Mouse (Mus musculus) neural tube, embryonic 12.5 days (tissue): Measurements from ENCODE around the gene Cmtm6. TPM values are rescaled to one million over a fixed set of nuclear protein-coding genes. Genes with fewer than 3 reads are reported as not detected.

Source experiments
- ATAC-seq: fragments of 200-750 bp; cut with Nextera tagmentation; 2 replicates; pipeline ENCODE4 v1.8.0; 2017; ENCODE audit warnings: low read depth, mild to moderate bottlenecking, moderate TSS enrichment, moderate library complexity; ENCODE audit not compliant: low FRiP score
- H3K27ac ChIP-seq: fragments of 300-500 bp; sonication (generic); 2 replicates; pipeline ENCODE4 v1.5.1; 2016
- H3K27me3 ChIP-seq: fragments of 300-500 bp; sonication (generic); replicated peaks from 2 replicates; pipeline ENCODE4 v1.6.1; 2016; ENCODE audit warnings: mild to moderate bottlenecking
- H3K36me3 ChIP-seq: fragments of 300-500 bp; sonication (generic); 2 replicates; pipeline ENCODE4 v1.6.1; 2016; ENCODE audit warnings: mild to moderate bottlenecking
- H3K4me1 ChIP-seq: fragments of 300-500 bp; sonication (generic); 2 replicates; pipeline ENCODE4 v1.6.1; 2016
- H3K4me2 ChIP-seq: fragments of 300-500 bp; sonication (generic); replicated peaks from 2 replicates; pipeline ENCODE4 v1.6.1; 2016; ENCODE audit warnings: mild to moderate bottlenecking
- H3K4me3 ChIP-seq: fragments of 300-500 bp; sonication (generic); 2 replicates; pipeline ENCODE4 v1.5.1; 2016
- H3K9ac ChIP-seq: fragments of 300-500 bp; sonication (generic); 2 replicates; pipeline ENCODE4 v1.6.1; 2016; ENCODE audit warnings: mild to moderate bottlenecking
- H3K9me3 ChIP-seq: fragments of 300-500 bp; sonication (generic); 2 replicates; pipeline ENCODE4 v1.6.1; 2016; ENCODE audit warnings: mild to moderate bottlenecking
- WGBS: fragments of 180-500 bp; shearing (Covaris S2); methylation state at CpG from one replicate; pipeline ENCODE4 v1.1.7; 2016; 5-methylcytosine and 5-hydroxymethylcytosine counted together
- polyA plus RNA-seq: library from polyadenylated mRNA; unstranded; fragments of >200 nt; fragmentation: Nextera tagmentation; extraction: Ambion mirVana; gene quantifications from 2 replicates; pipeline ENCODE4 v1.2.1, GENCODE M21; 2016

Gene Cmtm6
- polyA plus RNA-seq, 1 experiment from 2014 or later, result 24.6 TPM

GRCm38 (mm10) chr9:114759886-114760285 is 29.0 kb downstream of the Cmtm6 start:
- Histone ChIP-seq H3K36me3 (peaks cover 16% of the 10 kb centered on the region; the same call in 1 of the 2 replicates), H3K4me2 (no peak overlapping the region), H3K4me3 (no peak overlapping the region), H3K9ac (no peak overlapping the region), H3K4me1 (no peaks in the 10 kb centered on the region), H3K27ac (no peak overlapping the region), H3K9me3 (no peaks in the 10 kb centered on the region), H3K27me3 (no peaks in the 10 kb centered on the region)
- ATAC-seq, result peak; percentile 30; the same call in 1 of the 2 replicates
- 73% methylated on average over 4 of the region's 4 CpGs for WGBS

- Histone ChIP-seq H3K9me3 (no peaks in the 10 kb centered on the region), H3K27ac (no peak overlapping the region), H3K36me3 (peaks cover 12% of the 10 kb centered on the region; the same call in 1 of the 2 replicates), H3K4me2 (no peak overlapping the region), H3K9ac (no peak overlapping the region), H3K4me1 (no peaks in the 10 kb centered on the region), H3K27me3 (no peaks in the 10 kb centered on the region), H3K4me3 (no peak overlapping the region)
- 0 out of 2 replicates have a peak, but pooled peaks have one; percentile 9 for ATAC-seq
- 92% methylated on average over 5 of the region's 5 CpGs for WGBS
These were observed 29.4 kb downstream of the Cmtm6 start for GRCm38 (mm10) chr9:114760353-114760752.

DNA sequence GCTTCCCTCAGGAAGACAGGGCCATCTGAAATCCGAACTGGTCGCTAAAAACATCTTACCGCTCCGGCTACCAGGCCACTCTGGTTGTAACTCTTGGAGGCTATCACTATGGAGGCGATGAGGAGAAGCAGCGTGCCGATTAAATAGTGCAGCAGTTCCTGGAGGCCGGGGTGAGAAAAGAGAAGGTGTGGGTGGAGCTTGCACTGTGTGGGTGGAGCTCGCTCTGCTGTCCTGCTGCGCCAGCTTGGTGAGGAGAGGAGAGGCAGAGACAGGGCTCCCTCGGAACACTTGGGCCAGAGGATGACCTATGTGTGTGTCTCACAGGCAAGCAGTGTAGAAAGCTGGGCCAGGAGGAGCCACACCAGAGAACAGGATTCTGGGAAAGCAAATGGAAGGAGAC is 30.9 kb downstream of the Cmtm6 start:
- H3K27ac ChIP-seq, result no peak overlapping the region
- no peak for ATAC-seq
- no peak overlapping the region for H3K4me2 ChIP-seq
- H3K4me3 ChIP-seq, result no peak overlapping the region
- H3K9me3 ChIP-seq, result no peaks in the 10 kb centered on the region
- peaks cover 2% of the 10 kb centered on the region; the same call in 1 of the 2 replicates for H3K4me1 ChIP-seq
- 78% methylated on average over 11 of the region's 11 CpGs for WGBS
- H3K27me3 ChIP-seq, result no peaks in the 10 kb centered on the region
- peaks cover 10% of the 10 kb centered on the region; the same call in 1 of the 2 replicates for H3K36me3 ChIP-seq
- no peak overlapping the region for H3K9ac ChIP-seq

DNA sequence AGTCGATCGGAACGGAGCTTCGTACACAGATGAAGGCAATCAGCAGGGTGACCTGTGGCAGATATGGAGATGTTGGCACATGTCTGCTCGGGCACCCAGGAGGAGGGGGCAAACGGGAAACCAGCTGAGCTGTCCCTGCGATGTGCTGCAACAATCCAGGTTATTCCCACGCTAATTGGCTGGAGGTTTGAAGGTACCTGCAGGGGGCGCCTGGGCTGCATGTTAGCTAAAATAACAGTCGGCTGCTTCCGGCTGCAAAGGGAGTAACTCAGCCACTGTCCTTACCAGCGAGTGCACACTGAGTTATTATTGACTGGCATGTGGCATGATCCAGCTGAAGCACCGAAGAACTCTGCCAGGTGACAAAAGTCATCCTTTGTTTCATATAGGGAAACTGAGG is 32.4 kb downstream of the Cmtm6 start:
- Histone ChIP-seq H3K27me3 (no peaks in the 10 kb centered on the region), H3K4me3 (no peak overlapping the region), H3K4me2 (no peak overlapping the region), H3K4me1 (peaks cover 14% of the 10 kb centered on the region), H3K9ac (no peak overlapping the region), H3K36me3 (peaks cover 10% of the 10 kb centered on the region; the same call in 1 of the 2 replicates), H3K9me3 (no peaks in the 10 kb centered on the region), H3K27ac (no peak overlapping the region)
- no peak for ATAC-seq
- WGBS, result 68% methylated on average over 13 of the region's 13 CpGs

DNA sequence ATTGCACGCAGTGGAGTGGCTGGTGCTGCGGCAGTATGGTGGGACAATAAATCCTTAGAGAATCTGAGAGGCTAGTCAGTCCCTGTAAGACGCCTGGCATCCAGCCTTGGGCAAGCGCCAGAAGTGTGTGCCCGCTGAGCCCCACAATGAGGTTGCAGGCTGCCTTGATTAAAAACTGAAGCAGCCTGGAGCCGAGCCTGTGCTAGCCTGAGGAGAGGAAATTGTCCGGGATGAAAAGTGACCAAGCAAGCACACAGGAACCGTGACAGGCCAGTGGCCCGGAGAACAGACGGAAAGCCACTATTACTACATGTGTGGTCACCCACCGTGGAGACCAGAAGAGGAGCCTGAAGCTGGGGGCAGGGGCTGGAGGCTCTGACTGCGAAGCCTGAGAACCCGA is 36.1 kb downstream of the Cmtm6 start:
- 56% methylated on average over 13 of the region's 13 CpGs for WGBS
- H3K9me3 ChIP-seq, result no peaks in the 10 kb centered on the region
- peak; percentile 74; the same call in 1 of the 2 replicates for ATAC-seq
- no peak overlapping the region for H3K4me2 ChIP-seq
- no peak overlapping the region for H3K4me3 ChIP-seq
- H3K27me3 ChIP-seq, result no peaks in the 10 kb centered on the region
- peaks cover 3% of the 10 kb centered on the region; the same call in 1 of the 2 replicates for H3K36me3 ChIP-seq
- no peak overlapping the region for H3K9ac ChIP-seq
- H3K27ac ChIP-seq, result no peak overlapping the region
- H3K4me1 ChIP-seq, result peaks cover 14% of the 10 kb centered on the region

DNA sequence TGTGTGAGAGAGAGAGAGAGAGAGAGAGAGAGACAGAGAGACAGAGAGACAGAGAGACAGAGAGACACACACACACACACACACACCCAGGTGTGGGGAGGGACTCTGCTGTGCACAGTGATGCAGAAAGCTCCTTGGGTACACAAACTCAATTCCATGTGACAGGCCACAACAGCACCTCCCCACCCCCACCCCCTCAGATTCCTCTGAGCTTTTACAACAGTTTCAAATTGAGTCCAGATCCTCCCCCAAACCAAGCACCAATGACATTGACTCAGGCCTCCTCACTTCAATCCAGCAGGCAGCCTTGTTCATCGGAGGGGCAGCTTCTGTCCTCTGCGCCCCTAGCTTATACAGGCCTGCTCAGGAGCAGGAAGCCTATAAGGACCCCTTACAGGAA is 36.6 kb downstream of the Cmtm6 start:
- WGBS, result 69% methylated on average over 2 of the region's 2 CpGs
- H3K36me3 ChIP-seq, result peaks cover 8% of the 10 kb centered on the region
- peaks cover 14% of the 10 kb centered on the region for H3K4me1 ChIP-seq
- no peak for ATAC-seq
- no peak overlapping the region for H3K4me3 ChIP-seq
- no peaks in the 10 kb centered on the region for H3K27me3 ChIP-seq
- no peak overlapping the region for H3K9ac ChIP-seq
- no peak overlapping the region for H3K27ac ChIP-seq
- H3K9me3 ChIP-seq, result no peaks in the 10 kb centered on the region
- H3K4me2 ChIP-seq, result no peak overlapping the region

- Histone ChIP-seq H3K9ac (no peak overlapping the region), H3K4me1 (peaks cover 14% of the 10 kb centered on the region), H3K4me3 (no peak overlapping the region), H3K4me2 (no peak overlapping the region), H3K9me3 (no peaks in the 10 kb centered on the region), H3K27me3 (no peaks in the 10 kb centered on the region), H3K36me3 (peaks cover 10% of the 10 kb centered on the region), H3K27ac (no peak overlapping the region)
- ATAC-seq, result no peak
- 60% methylated on average over 10 of the region's 10 CpGs for whole genome bisulfite sequencing
These were observed 37.1 kb downstream of the Cmtm6 start for GRCm38 (mm10) chr9:114768066-114768465.

DNA sequence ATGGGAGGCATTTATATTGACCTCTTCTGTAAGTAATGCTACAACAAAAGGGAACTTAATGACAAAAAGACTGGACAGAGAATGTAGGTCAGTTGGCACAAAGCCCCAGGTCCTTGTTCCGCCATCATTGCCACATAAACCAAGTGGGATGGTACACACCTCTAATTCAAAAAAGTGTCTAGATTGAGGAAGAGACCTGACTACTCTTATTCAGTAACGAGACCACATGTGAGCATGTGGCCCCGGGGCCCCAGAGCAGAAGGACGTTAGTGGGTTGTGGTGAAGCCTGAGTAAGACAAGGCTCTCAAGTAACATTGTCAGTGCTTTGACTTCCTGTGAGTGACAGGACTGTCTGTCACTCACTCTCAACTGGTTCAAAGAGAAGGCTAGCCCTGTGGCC is 39.3 kb downstream of the Cmtm6 start:
- Histone ChIP-seq H3K4me1 (peaks cover 20% of the 10 kb centered on the region), H3K4me3 (no peak overlapping the region), H3K36me3 (peaks cover 10% of the 10 kb centered on the region), H3K9me3 (no peaks in the 10 kb centered on the region), H3K9ac (no peak overlapping the region), H3K27ac (no peak overlapping the region), H3K4me2 (no peak overlapping the region), H3K27me3 (no peaks in the 10 kb centered on the region)
- no peak for ATAC-seq
- WGBS, result 91% methylated on average over 4 of the region's 4 CpGs

DNA sequence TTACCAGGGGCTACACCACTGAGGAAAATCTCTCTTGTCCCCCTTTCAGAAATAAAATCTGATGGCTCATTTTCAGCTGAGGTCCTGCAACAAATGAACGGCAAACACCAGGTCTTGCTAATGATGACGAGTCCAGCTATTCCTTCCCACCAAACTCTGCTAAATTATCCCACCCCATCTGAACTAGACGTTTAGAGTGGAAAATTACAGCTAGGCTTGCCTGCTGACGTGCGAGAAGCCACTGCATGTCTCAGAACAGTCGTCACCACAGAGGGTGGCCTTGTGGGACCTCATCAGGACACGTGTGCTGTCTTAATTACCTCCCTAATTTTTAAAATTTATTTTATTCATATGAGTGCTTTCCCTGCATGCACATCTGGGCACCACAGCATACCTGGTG is 40.6 kb downstream of the Cmtm6 start:
- no peak overlapping the region for H3K27ac ChIP-seq
- no peaks in the 10 kb centered on the region for H3K9me3 ChIP-seq
- no peak overlapping the region for H3K9ac ChIP-seq
- H3K4me1 ChIP-seq, result peaks cover 24% of the 10 kb centered on the region
- no peak overlapping the region for H3K4me2 ChIP-seq
- WGBS, result 92% methylated on average over 7 of the region's 7 CpGs
- H3K36me3 ChIP-seq, result peaks cover 10% of the 10 kb centered on the region
- no peak overlapping the region for H3K4me3 ChIP-seq
- ATAC-seq, result no peak
- no peaks in the 10 kb centered on the region for H3K27me3 ChIP-seq

DNA sequence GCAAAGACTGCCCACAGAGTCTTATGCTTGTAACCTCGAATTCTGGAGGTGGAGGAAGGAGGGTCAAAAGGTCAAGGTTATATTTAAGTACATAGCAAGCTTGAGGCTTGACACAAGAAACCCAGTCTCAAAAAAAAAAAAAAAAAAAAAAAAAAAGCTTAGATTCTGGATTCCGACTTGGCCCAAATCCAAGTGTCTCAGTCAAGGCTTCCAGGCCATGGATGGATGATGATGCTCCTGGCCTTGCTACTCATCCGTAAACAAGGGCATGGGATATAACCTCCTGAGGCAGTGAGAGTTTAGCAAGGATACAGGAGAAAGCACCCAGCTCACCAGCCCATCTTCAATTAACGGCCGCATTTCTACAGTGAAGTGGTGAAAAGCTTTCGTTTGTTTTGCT is 43.7 kb downstream of the Cmtm6 start:
- H3K9me3 ChIP-seq, result no peaks in the 10 kb centered on the region
- no peak overlapping the region for H3K27ac ChIP-seq
- WGBS, result 84% methylated on average over 6 of the region's 6 CpGs
- peaks cover 10% of the 10 kb centered on the region for H3K36me3 ChIP-seq
- ATAC-seq, result no peak
- no peak overlapping the region for H3K4me2 ChIP-seq
- no peaks in the 10 kb centered on the region for H3K27me3 ChIP-seq
- peaks cover 10% of the 10 kb centered on the region; the same call in 1 of the 2 replicates for H3K4me1 ChIP-seq
- no peak overlapping the region for H3K4me3 ChIP-seq
- H3K9ac ChIP-seq, result no peak overlapping the region

- WGBS, result 74% methylated on average over 4 of the region's 4 CpGs
- H3K36me3 ChIP-seq, result peaks cover 10% of the 10 kb centered on the region
- H3K9ac ChIP-seq, result no peak overlapping the region
- no peak overlapping the region for H3K4me2 ChIP-seq
- H3K27ac ChIP-seq, result no peak overlapping the region
- peaks cover 10% of the 10 kb centered on the region; the same call in 1 of the 2 replicates for H3K4me1 ChIP-seq
- H3K27me3 ChIP-seq, result no peaks in the 10 kb centered on the region
- no peak overlapping the region for H3K4me3 ChIP-seq
- ATAC-seq, result no peak
- no peaks in the 10 kb centered on the region for H3K9me3 ChIP-seq
These were observed 44.4 kb downstream of the Cmtm6 start for GRCm38 (mm10) chr9:114775272-114775671.

- WGBS, result 90% methylated on average over 3 of the region's 3 CpGs
- Histone ChIP-seq H3K4me2 (no peak overlapping the region), H3K27ac (no peak overlapping the region), H3K9ac (no peak overlapping the region), H3K4me1 (peaks cover 21% of the 10 kb centered on the region), H3K4me3 (no peak overlapping the region), H3K27me3 (no peaks in the 10 kb centered on the region), H3K36me3 (peaks cover 10% of the 10 kb centered on the region), H3K9me3 (no peaks in the 10 kb centered on the region)
- ATAC-seq, result no peak
These were observed 45.4 kb downstream of the Cmtm6 start for GRCm38 (mm10) chr9:114776361-114776760.
